Mouse (Mus musculus): ENCODE results near the gene Gm11027. TPM values are rescaled to one million over a fixed set of nuclear protein-coding genes. Genes with fewer than 3 reads are reported as not detected.

Gm11027 gene
- polyA plus RNA-seq, 1 experiment from 2014 or later: not detected

DNA sequence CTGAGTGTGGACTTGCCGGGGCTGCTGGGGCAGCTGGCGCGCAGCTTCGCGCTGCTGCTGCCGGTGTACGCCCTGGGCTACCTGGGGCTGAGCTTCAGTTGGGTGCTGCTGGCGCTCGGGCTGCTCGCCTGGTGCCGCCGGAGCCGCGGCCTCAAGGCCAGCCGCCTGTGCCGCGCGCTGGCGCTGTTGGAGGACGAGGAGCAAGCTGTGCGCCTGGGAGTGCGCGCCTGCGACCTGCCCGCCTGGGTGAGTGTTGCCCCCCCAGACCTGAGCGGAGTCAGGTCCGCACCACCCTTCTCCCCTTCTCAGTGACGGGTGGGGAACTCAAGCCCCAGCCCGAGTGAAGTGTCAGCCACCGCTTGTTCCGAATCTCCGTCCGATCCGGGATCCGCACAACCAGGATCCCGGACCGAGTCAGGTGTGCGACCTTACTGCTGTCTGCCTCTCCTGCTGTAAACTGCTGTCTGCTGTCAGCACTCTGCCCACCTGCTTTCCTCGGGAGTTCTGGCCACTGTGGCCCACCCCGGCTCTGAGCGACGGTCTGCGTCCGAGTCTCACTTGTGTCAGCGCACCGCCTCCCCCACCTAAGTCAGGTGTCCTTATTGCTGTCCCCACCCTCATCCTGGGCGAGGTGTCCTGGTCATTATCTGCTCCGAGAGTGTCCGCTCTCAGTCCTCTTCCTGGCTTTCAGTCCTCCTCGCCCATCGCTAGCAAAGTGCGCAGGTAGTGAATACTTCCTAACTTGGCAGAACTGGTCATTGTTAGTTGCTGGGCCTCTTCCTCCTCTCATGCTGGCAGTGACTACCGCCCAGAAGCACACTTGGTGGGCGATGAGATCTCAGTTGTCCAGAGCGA, 6.5 kb downstream of the Gm11027 start:
- peak overlapping the region; percentile 97 for H3K4me3 ChIP-seq (replicated peaks; ENCODE audit: low read depth, low read length)
- H3K4me1 ChIP-seq (ENCODE audit: control insufficient read depth, insufficient read depth, low read length): peaks cover 5% of the 10 kb centered on the region
- H3K9me3 ChIP-seq (ENCODE audit: control insufficient read depth, low read length): no peaks in the 10 kb centered on the region
- peak overlapping the region; percentile 96 for H3K4me2 ChIP-seq (ENCODE audit: low read length)
- DNase-seq (no peak), ATAC-seq (ENCODE audit: low FRiP score, low TSS enrichment) (no peak)
- no peaks in the 10 kb centered on the region for H3K36me3 ChIP-seq (ENCODE audit: control insufficient read depth, insufficient read depth, low read length)
- under 1% methylated on average over 55 of the region's 55 CpGs for WGBS
- H3K9ac ChIP-seq (replicated peaks; ENCODE audit: low read length): peak overlapping the region; percentile 94
- no peaks in the 10 kb centered on the region for H3K27me3 ChIP-seq (ENCODE audit: control insufficient read depth, insufficient read depth, low read length)
- H3K27ac ChIP-seq (replicated peaks; ENCODE audit: low read depth, low read length): peak overlapping the region; percentile 98

- no peaks in the 10 kb centered on the region for H3K27me3 ChIP-seq (ENCODE audit: control insufficient read depth, insufficient read depth, low read length)
- H3K9me3 ChIP-seq (ENCODE audit: control insufficient read depth, low read length): no peaks in the 10 kb centered on the region
- no peak overlapping the region for H3K9ac ChIP-seq (replicated peaks; ENCODE audit: low read length)
- no peak overlapping the region for H3K4me3 ChIP-seq (replicated peaks; ENCODE audit: low read depth, low read length)
- no peak for DNase-seq
- peak overlapping the region; percentile 19 for H3K4me2 ChIP-seq (ENCODE audit: low read length)
- peaks cover 5% of the 10 kb centered on the region for H3K4me1 ChIP-seq (ENCODE audit: control insufficient read depth, insufficient read depth, low read length)
- no peak overlapping the region for H3K27ac ChIP-seq (replicated peaks; ENCODE audit: low read depth, low read length)
- no peaks in the 10 kb centered on the region for H3K36me3 ChIP-seq (ENCODE audit: control insufficient read depth, insufficient read depth, low read length)
- WGBS: 91% methylated on average over 2 of the region's 2 CpGs
- no peak for ATAC-seq (ENCODE audit: low FRiP score, low TSS enrichment)
These were observed 7.7 kb downstream of the Gm11027 start for GRCm38 (mm10) chr12:116282856-116283255.

GRCm38 (mm10) chr12:116283511-116283910, 8.3 kb downstream of the Gm11027 start:
- H3K9ac ChIP-seq (replicated peaks; ENCODE audit: low read length): no peak overlapping the region
- H3K27ac ChIP-seq (replicated peaks; ENCODE audit: low read depth, low read length): no peak overlapping the region
- WGBS: 95% methylated on average over 2 of the region's 2 CpGs
- no peak overlapping the region for H3K4me2 ChIP-seq (ENCODE audit: low read length)
- ATAC-seq (ENCODE audit: low FRiP score, low TSS enrichment) (no peak), DNase-seq (no peak)
- no peaks in the 10 kb centered on the region for H3K36me3 ChIP-seq (ENCODE audit: control insufficient read depth, insufficient read depth, low read length)
- H3K9me3 ChIP-seq (ENCODE audit: control insufficient read depth, low read length): no peaks in the 10 kb centered on the region
- no peaks in the 10 kb centered on the region for H3K27me3 ChIP-seq (ENCODE audit: control insufficient read depth, insufficient read depth, low read length)
- peaks cover 5% of the 10 kb centered on the region for H3K4me1 ChIP-seq (ENCODE audit: control insufficient read depth, insufficient read depth, low read length)
- H3K4me3 ChIP-seq (replicated peaks; ENCODE audit: low read depth, low read length): no peak overlapping the region

DNA sequence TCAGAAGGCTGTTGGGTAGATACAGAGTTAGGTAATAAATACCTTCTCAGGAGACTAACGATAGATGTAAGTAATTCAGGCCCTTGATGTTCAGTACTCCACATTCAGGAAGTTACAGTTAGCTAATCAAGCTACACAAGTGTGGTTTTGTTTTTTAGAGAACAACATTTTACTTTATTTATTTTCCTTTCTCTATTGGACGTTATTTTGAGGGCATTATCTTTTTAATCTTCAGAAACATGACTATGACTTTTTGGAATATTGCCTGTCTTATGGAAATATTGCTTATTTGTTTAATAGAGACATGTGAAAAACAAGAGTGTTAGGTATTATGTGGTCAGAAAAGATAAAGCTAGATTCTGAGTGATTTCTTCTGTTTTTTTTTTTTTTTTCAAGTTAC, 18.0 kb downstream of the Gm11027 start:
- no peak overlapping the region for H3K9ac ChIP-seq (replicated peaks; ENCODE audit: low read length)
- WGBS: 86% methylated on average over 2 of the region's 2 CpGs

DNA sequence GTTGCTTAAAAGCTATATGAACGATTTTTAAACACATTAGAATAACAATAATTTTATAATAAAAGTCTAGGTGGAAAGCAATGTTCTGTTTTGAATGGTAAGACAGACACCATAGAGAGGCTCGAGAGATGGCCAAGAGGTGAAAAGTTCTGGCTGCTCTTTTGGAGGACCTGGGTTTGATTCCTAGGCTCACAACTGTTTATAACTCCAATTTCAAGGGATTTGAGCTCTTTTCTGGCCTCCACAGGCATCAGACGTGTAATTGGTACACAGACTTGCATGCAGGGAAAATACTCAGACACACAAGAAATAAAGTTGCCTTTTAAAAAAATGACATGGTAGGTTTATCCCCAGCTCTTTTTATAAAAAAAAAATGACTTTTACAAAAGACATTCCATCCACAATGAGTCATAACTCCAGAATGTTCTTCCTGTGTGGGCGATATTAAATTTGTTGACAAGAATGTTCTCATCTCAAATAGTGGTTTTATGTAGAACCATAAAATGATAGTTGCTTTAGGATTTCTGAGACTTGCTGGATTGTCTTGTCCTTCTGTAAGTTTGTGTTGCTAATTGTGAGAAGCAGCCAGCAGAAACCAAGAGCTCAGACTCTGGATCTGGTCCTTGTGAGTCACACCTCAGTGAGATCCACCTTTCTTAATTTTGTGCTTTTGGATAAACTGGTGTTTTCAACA, 18.6 kb downstream of the Gm11027 start:
- H3K4me3 ChIP-seq (replicated peaks; ENCODE audit: low read depth, low read length): no peak overlapping the region
- no peaks in the 10 kb centered on the region for H3K9me3 ChIP-seq (ENCODE audit: control insufficient read depth, low read length)
- no peaks in the 10 kb centered on the region for H3K36me3 ChIP-seq (ENCODE audit: control insufficient read depth, insufficient read depth, low read length)
- WGBS: 88% methylated on average over 4 of the region's 4 CpGs
- DNase-seq (no peak), ATAC-seq (ENCODE audit: low FRiP score, low TSS enrichment) (no peak)
- H3K27ac ChIP-seq (replicated peaks; ENCODE audit: low read depth, low read length): no peak overlapping the region
- no peak overlapping the region for H3K4me2 ChIP-seq (ENCODE audit: low read length)
- no peak overlapping the region for H3K9ac ChIP-seq (replicated peaks; ENCODE audit: low read length)
- no peaks in the 10 kb centered on the region for H3K4me1 ChIP-seq (ENCODE audit: control insufficient read depth, insufficient read depth, low read length)
- no peaks in the 10 kb centered on the region for H3K27me3 ChIP-seq (ENCODE audit: control insufficient read depth, insufficient read depth, low read length)

More for the DNA sequence above, 18.0 kb downstream of the Gm11027 start:
- DNase-seq (no peak), ATAC-seq (ENCODE audit: low FRiP score, low TSS enrichment) (no peak)
- Histone ChIP-seq H3K27me3 (ENCODE audit: control insufficient read depth, insufficient read depth, low read length) (no peaks in the 10 kb centered on the region), H3K9me3 (ENCODE audit: control insufficient read depth, low read length) (no peaks in the 10 kb centered on the region), H3K27ac (replicated peaks; ENCODE audit: low read depth, low read length) (no peak overlapping the region), H3K4me2 (ENCODE audit: low read length) (no peak overlapping the region), H3K4me1 (ENCODE audit: control insufficient read depth, insufficient read depth, low read length) (no peaks in the 10 kb centered on the region), H3K4me3 (replicated peaks; ENCODE audit: low read depth, low read length) (no peak overlapping the region), H3K36me3 (ENCODE audit: control insufficient read depth, insufficient read depth, low read length) (no peaks in the 10 kb centered on the region)

- Histone ChIP-seq H3K36me3 (ENCODE audit: control insufficient read depth, insufficient read depth, low read length) (no peaks in the 10 kb centered on the region), H3K9ac (replicated peaks; ENCODE audit: low read length) (no peak overlapping the region), H3K4me3 (replicated peaks; ENCODE audit: low read depth, low read length) (no peak overlapping the region), H3K9me3 (ENCODE audit: control insufficient read depth, low read length) (no peaks in the 10 kb centered on the region), H3K4me1 (ENCODE audit: control insufficient read depth, insufficient read depth, low read length) (no peaks in the 10 kb centered on the region), H3K27ac (replicated peaks; ENCODE audit: low read depth, low read length) (no peak overlapping the region), H3K4me2 (ENCODE audit: low read length) (no peak overlapping the region), H3K27me3 (ENCODE audit: control insufficient read depth, insufficient read depth, low read length) (no peaks in the 10 kb centered on the region)
- 93% methylated on average over 2 of the region's 2 CpGs for WGBS
- ATAC-seq (ENCODE audit: low FRiP score, low TSS enrichment) (no peak), DNase-seq (no peak)
These were observed 24.7 kb downstream of the Gm11027 start for GRCm38 (mm10) chr12:116299906-116300305.

- no peaks in the 10 kb centered on the region for H3K4me1 ChIP-seq (ENCODE audit: control insufficient read depth, insufficient read depth, low read length)
- H3K27ac ChIP-seq (replicated peaks; ENCODE audit: low read depth, low read length): no peak overlapping the region
- H3K9me3 ChIP-seq (ENCODE audit: control insufficient read depth, low read length): no peaks in the 10 kb centered on the region
- H3K4me2 ChIP-seq (ENCODE audit: low read length): no peak overlapping the region
- no peaks in the 10 kb centered on the region for H3K27me3 ChIP-seq (ENCODE audit: control insufficient read depth, insufficient read depth, low read length)
- ATAC-seq (ENCODE audit: low FRiP score, low TSS enrichment): no peak
- no peaks in the 10 kb centered on the region for H3K36me3 ChIP-seq (ENCODE audit: control insufficient read depth, insufficient read depth, low read length)
- no peak overlapping the region for H3K9ac ChIP-seq (replicated peaks; ENCODE audit: low read length)
- DNase-seq: no peak
- no peak overlapping the region for H3K4me3 ChIP-seq (replicated peaks; ENCODE audit: low read depth, low read length)
These were observed 27.0 kb downstream of the Gm11027 start for GRCm38 (mm10) chr12:116302181-116302580.

DNA sequence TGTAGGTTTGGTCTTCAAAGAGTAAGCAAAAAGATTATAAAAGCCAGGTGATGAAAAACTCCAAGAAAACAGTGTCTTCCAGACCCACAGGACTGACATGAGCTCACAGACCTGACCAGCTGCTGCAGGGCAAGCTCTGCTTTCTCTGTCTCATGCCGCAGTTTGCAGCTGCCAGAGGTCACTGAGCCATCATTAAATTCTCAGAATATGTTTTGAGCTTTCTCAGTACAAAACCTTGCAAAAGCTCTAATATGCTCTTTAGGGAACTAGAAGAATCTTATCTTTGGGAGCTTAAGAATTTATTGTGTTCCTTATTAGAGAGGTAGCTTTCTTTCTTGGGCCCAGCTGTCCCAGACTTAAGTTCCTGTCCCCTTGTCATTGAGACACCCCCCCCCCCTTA, 30.9 kb downstream of the Gm11027 start:
- DNase-seq (no peak), ATAC-seq (ENCODE audit: low FRiP score, low TSS enrichment) (no peak)
- Histone ChIP-seq H3K36me3 (ENCODE audit: control insufficient read depth, insufficient read depth, low read length) (no peaks in the 10 kb centered on the region), H3K4me3 (replicated peaks; ENCODE audit: low read depth, low read length) (no peak overlapping the region), H3K27me3 (ENCODE audit: control insufficient read depth, insufficient read depth, low read length) (no peaks in the 10 kb centered on the region), H3K27ac (replicated peaks; ENCODE audit: low read depth, low read length) (no peak overlapping the region), H3K4me1 (ENCODE audit: control insufficient read depth, insufficient read depth, low read length) (no peaks in the 10 kb centered on the region), H3K9ac (replicated peaks; ENCODE audit: low read length) (no peak overlapping the region), H3K4me2 (ENCODE audit: low read length) (no peak overlapping the region), H3K9me3 (ENCODE audit: control insufficient read depth, low read length) (no peaks in the 10 kb centered on the region)
- 60% methylated on average over 1 of the region's 1 CpGs for WGBS

- WGBS: 90% methylated on average over 3 of the region's 3 CpGs
These were observed 32.7 kb downstream of the Gm11027 start for GRCm38 (mm10) chr12:116307870-116308269.

More at GRCm38 (mm10) chr12:116307870-116308269, 32.7 kb downstream of the Gm11027 start:
- H3K9ac ChIP-seq (replicated peaks; ENCODE audit: low read length): no peak overlapping the region
- H3K4me2 ChIP-seq (ENCODE audit: low read length): no peak overlapping the region
- ATAC-seq (ENCODE audit: low FRiP score, low TSS enrichment) (no peak), DNase-seq (no peak)
- H3K4me1 ChIP-seq (ENCODE audit: control insufficient read depth, insufficient read depth, low read length): no peaks in the 10 kb centered on the region
- H3K27me3 ChIP-seq (ENCODE audit: control insufficient read depth, insufficient read depth, low read length): no peaks in the 10 kb centered on the region
- no peaks in the 10 kb centered on the region for H3K36me3 ChIP-seq (ENCODE audit: control insufficient read depth, insufficient read depth, low read length)
- no peak overlapping the region for H3K4me3 ChIP-seq (replicated peaks; ENCODE audit: low read depth, low read length)
- no peaks in the 10 kb centered on the region for H3K9me3 ChIP-seq (ENCODE audit: control insufficient read depth, low read length)
- no peak overlapping the region for H3K27ac ChIP-seq (replicated peaks; ENCODE audit: low read depth, low read length)

Measured in midbrain, embryonic 14.5 days (tissue).